Mouse (Mus musculus) midbrain, postnatal 0 days (tissue): ENCODE data around the gene Slc23a2. TPM values are rescaled to one million over a fixed set of nuclear protein-coding genes. Genes with fewer than 3 reads are reported as not detected.
A peak's percentile ranks its signal among the peaks of the same experiment; 100 is the strongest.

ENCODE experiments used
- ATAC-seq: fragments of 200-750 bp; cut with Nextera tagmentation; 2 replicates; pipeline ENCODE4 v1.8.0; 2017; ENCODE audit warnings: moderate number of reproducible peaks, mild to moderate bottlenecking, moderate TSS enrichment, moderate library complexity; ENCODE audit not compliant: low FRiP score
- DNase-seq: peaks from one replicate; pipeline ENCODE4 v3.0.0-alpha.2; 2015; ENCODE audit warnings: low spot score
- H3K27ac ChIP-seq: fragments of 300-500 bp; sonication (generic); 2 replicates; pipeline ENCODE4 v1.5.1; 2014; ENCODE audit warnings: low read depth, mild to moderate bottlenecking, low read length, mixed read lengths
- H3K27me3 ChIP-seq: fragments of 300-500 bp; sonication (generic); 2 replicates; pipeline ENCODE4 v1.6.1; 2014; ENCODE audit warnings: low read length, control low read depth, mixed read lengths; ENCODE audit not compliant: insufficient read depth
- H3K36me3 ChIP-seq: fragments of 300-500 bp; sonication (generic); 2 replicates; pipeline ENCODE4 v1.6.1; 2014; ENCODE audit warnings: low read length, control low read depth, mixed read lengths; ENCODE audit not compliant: insufficient read depth
- H3K4me1 ChIP-seq: fragments of 300-500 bp; sonication (generic); 2 replicates; pipeline ENCODE4 v1.6.1; 2014; ENCODE audit warnings: mild to moderate bottlenecking, control low read depth, antibody characterized with exemption, low read length, mixed read lengths; ENCODE audit not compliant: insufficient read depth
- H3K4me2 ChIP-seq: fragments of 300-500 bp; sonication (generic); 2 replicates; pipeline ENCODE4 v1.6.1; 2014; ENCODE audit warnings: low read depth, mild to moderate bottlenecking, low read length, mixed read lengths; ENCODE audit not compliant: poor library complexity, severe bottlenecking
- H3K4me3 ChIP-seq: fragments of 300-500 bp; sonication (generic); 2 replicates; pipeline ENCODE4 v1.5.1; 2014; ENCODE audit warnings: low read depth, mild to moderate bottlenecking, low read length, moderate library complexity
- H3K9ac ChIP-seq: fragments of 300-500 bp; sonication (generic); replicated peaks from 2 replicates; pipeline ENCODE4 v1.6.1; 2014; ENCODE audit warnings: mild to moderate bottlenecking, low read length, moderate library complexity, mixed read lengths; ENCODE audit not compliant: poor library complexity, severe bottlenecking
- H3K9me3 ChIP-seq: fragments of 300-500 bp; sonication (generic); 2 replicates; pipeline ENCODE4 v1.6.1; 2016; ENCODE audit warnings: low read length, control low read depth
- CTCF ChIP-seq: IDR thresholded peaks from 2 replicates; pipeline ENCODE4 v1.5.1; 2016; ENCODE audit warnings: antibody characterized with exemption, mild to moderate bottlenecking
- WGBS: fragments of 180-500 bp; shearing (Covaris S2); extraction: QIAGEN DNeasy Blood & Tissue Kit; methylation state at CpG from one replicate; pipeline ENCODE4 v1.1.7; 2014; 5-methylcytosine and 5-hydroxymethylcytosine counted together
- polyA plus RNA-seq: library from polyadenylated mRNA; unstranded; fragments of >200 nt; fragmentation: Nextera tagmentation; extraction: Ambion mirVana; gene quantifications from 2 replicates; pipeline ENCODE4 v1.2.1, GENCODE M21; 2015
- total RNA-seq: library from RNA; depleted of rRNA; stranded (reverse); fragments of >200 nt; gene quantifications from 2 replicates; pipeline ENCODE4 v1.2.3, GENCODE M21; 2014

Slc23a2 gene
- total and polyA plus RNA-seq, 2 experiments from 2014 or later, result 30.5 to 64.5 TPM

DNA sequence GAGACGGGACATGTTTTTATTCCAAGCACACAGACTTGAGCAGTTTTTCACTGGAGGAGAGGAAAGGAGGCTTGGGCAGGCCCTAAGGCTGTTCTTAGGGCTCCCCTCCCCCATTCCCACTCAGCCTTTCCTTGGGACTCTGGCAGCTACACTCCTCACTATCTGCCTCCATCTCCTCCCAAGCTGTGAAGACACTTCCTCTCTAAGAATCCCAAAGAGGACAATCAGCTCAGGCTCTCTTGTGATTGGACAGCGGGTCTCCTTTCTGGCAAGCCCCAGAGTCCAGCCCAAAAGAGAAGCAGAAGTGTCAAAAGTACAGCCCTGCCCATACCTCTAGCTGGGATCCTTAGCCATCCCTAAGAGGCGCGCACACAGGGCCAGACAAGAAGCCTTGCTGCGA is 117.5 kb downstream of the Slc23a2 start:
- WGBS, result 71% methylated on average over 5 of the region's 5 CpGs
- DNase-seq (no peak), ATAC-seq (no peak)

DNA sequence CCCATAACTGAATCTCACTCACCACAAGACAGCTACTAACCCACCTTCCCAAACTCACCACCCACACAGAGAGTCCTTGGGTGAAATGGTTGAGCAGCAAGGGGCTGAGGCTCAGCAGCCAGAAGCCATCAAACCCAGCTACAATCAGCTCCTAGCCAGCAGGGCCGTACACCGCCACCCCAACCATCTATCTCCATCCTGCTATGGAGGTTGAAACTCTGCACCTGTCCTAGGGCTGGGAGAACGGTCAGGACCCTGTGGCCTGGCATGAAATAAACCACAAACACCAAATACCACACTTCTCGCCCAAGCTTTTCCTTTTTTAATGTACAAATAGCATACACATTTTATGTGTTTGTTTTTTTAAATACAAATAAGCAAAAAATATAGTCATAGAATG is 120.9 kb downstream of the Slc23a2 start:
- ATAC-seq (no peak), DNase-seq (no peak)
- Histone ChIP-seq H3K4me2 (no peak overlapping the region), H3K27ac (no peak overlapping the region), H3K4me1 (no peaks in the 10 kb centered on the region), H3K9ac (no peak overlapping the region), H3K27me3 (no peaks in the 10 kb centered on the region), H3K4me3 (no peak overlapping the region), H3K36me3 (no peaks in the 10 kb centered on the region), H3K9me3 (no peaks in the 10 kb centered on the region)
- no peak for TF ChIP-seq CTCF
- 93% methylated on average over 4 of the region's 4 CpGs for WGBS

More for the DNA sequence above, 117.5 kb downstream of the Slc23a2 start:
- Histone ChIP-seq H3K9ac (no peak overlapping the region), H3K27me3 (no peaks in the 10 kb centered on the region), H3K4me3 (peak overlapping the region; percentile 3; the same call in 1 of the 2 replicates), H3K36me3 (no peaks in the 10 kb centered on the region), H3K9me3 (no peaks in the 10 kb centered on the region), H3K4me1 (peaks cover 8% of the 10 kb centered on the region; the same call in 1 of the 2 replicates), H3K27ac (no peak overlapping the region), H3K4me2 (peak overlapping the region; percentile 93; the same call in 1 of the 2 replicates)
- TF ChIP-seq CTCF, result no peak

DNA sequence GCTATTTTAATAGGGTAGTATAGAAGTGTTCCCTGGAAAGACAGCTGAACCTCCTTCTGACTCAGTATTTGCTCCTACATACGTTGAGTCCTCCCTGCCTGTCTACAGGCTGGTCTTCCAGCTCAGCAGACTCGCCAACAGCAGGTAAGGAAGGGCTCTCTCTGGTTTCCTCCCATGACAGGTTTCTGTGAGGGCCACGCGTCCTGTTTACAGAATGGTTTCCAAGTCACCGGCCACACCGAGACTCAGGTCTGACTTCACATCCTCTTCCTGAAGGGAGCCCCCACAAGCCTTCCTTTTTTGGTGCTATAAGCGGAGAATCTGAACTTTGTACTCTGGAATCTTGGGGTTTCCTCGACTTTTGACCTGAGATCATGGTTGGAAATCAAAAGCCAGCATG is 122.3 kb downstream of the Slc23a2 start:
- Histone ChIP-seq H3K27me3 (no peaks in the 10 kb centered on the region), H3K9me3 (no peaks in the 10 kb centered on the region), H3K27ac (no peak overlapping the region), H3K4me2 (no peak overlapping the region), H3K4me1 (no peaks in the 10 kb centered on the region), H3K4me3 (no peak overlapping the region), H3K36me3 (no peaks in the 10 kb centered on the region), H3K9ac (no peak overlapping the region)
- ATAC-seq, result no peak
- TF ChIP-seq CTCF, result no peak
- no peak for DNase-seq
- 89% methylated on average over 8 of the region's 8 CpGs for WGBS

DNA sequence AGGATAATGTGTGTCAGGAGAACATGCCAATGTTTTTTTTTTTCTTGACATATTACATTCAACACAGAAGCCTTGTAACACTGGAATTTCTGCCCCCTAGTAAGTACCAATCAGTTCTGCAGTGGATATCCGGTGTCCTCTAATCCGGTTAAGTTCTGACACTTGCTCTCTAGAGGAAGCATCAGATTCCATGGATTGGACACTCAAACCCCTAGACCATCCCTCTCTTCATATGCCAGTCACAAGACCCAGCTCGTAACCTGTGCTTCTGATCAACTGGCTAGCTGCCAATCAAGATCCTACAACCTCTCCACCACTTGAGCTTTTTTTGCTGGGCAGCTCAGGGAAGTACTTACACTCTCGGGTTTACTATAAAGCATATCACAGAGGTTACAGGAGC is 123.3 kb downstream of the Slc23a2 start:
- ATAC-seq, result no peak
- 80% methylated on average over 4 of the region's 4 CpGs for WGBS
- H3K36me3 ChIP-seq, result no peaks in the 10 kb centered on the region
- no peak overlapping the region for H3K27ac ChIP-seq
- H3K9me3 ChIP-seq, result no peaks in the 10 kb centered on the region
- H3K4me3 ChIP-seq, result no peak overlapping the region
- no peak overlapping the region for H3K4me2 ChIP-seq
- TF ChIP-seq CTCF, result no peak
- H3K4me1 ChIP-seq, result no peaks in the 10 kb centered on the region
- no peaks in the 10 kb centered on the region for H3K27me3 ChIP-seq
- no peak overlapping the region for H3K9ac ChIP-seq
- DNase-seq, result no peak

DNA sequence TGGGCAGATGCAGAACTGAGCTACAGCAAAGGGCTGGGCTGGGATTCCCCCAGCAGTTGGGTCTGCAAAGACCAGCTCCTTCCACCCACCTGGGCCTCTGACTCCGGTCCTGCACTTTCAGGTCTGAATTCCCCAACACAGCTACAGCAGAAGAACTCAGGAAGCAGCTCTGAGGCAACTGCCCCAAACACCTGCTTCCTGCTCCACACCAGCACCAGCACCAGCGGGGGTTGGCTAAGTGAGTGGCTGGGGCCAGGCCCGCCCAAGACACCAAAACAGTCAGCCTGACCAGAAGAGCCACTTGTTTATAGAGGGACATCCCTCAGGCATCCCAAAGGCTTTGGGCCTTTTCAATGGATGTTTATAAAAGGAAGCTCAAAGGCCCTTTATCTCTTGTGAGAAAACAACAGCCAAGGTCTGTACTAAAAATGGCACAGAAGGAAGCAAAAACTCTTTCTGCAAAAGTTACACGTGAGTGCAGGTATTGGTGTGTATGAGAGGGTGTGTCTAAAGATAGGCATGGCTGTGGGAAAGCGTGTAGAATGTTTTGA is 123.8 kb downstream of the Slc23a2 start:
- no peaks in the 10 kb centered on the region for H3K9me3 ChIP-seq

DNA sequence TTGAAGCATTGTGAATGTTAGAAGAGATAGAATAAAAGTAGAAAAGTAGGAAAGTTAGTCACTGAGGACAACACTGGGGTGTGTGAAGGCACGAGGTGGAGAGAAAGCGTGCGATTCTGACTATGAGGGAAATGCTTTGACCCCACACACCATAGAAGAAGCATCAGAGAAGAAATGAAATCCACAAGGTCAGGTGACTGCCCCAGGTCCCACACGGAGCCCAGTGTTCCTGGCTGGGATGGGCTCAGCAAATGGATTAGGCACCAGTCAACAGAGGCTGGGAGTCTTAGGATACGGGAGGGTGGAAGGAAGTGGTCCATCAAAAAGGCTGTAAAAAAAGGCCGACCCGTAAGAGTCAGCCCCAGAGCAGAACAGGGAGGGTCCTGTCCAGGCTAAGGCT is 124.5 kb downstream of the Slc23a2 start:
- Histone ChIP-seq H3K9ac (no peak overlapping the region), H3K27ac (no peak overlapping the region), H3K4me2 (no peak overlapping the region), H3K9me3 (no peaks in the 10 kb centered on the region), H3K27me3 (no peaks in the 10 kb centered on the region), H3K4me3 (no peak overlapping the region), H3K4me1 (no peaks in the 10 kb centered on the region), H3K36me3 (no peaks in the 10 kb centered on the region)
- 89% methylated on average over 7 of the region's 7 CpGs for WGBS
- ATAC-seq (no peak), DNase-seq (no peak)
- no peak for TF ChIP-seq CTCF

More for the DNA sequence above, 123.8 kb downstream of the Slc23a2 start:
- Histone ChIP-seq H3K4me3 (no peak overlapping the region), H3K4me1 (no peaks in the 10 kb centered on the region), H3K36me3 (no peaks in the 10 kb centered on the region), H3K4me2 (no peak overlapping the region), H3K27me3 (no peaks in the 10 kb centered on the region), H3K9ac (no peak overlapping the region), H3K27ac (no peak overlapping the region)
- ATAC-seq, result no peak
- DNase-seq, result no peak
- WGBS, result 69% methylated on average over 5 of the region's 5 CpGs
- TF ChIP-seq CTCF, result no peak
